Mouse (Mus musculus): ENCODE data around the gene Hcfc1r1.
A peak's percentile ranks its signal among the peaks of the same experiment; 100 is the strongest.

Gene Hcfc1r1

DNA sequence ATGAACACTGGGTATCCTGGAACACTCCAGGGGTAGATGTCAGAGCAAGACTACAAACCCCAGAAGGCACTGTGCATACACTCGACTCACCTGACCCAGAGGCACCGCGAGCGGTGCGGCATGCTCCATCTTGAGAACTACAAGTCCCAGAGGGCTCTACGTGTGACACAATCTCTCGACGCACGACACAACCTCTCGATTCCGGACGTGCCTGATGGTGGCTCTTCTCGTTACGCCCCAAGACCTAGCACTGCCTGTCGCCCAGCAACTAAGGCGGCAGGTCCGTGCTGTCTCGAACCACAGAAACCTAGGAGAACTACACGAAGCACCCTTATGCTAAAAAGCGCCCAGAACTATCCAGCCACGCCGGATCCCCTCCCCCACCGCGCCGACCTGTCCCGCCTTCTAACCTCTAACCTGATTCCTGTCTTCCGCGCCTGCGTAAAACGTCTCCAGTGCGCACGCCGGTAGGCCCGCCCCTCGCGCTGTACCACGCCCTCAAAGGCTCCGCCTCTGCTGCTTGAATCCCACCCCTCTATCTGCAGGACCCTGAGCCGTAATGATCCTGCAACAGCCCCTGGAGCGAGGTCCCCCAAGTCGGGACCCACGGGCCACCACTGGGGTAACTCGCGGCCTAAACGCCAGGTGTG is at the start of gene Hcfc1r1, which contains the start of gene Thoc6:
TSS of gene Hcfc1r1 (plus strand) at position 173 of the 650 bp plus-strand sequence.
TSS of gene Thoc6 (minus strand) at position 459 of the 650 bp plus-strand sequence.
- peak; percentile 95 for DNase-seq (ENCODE audit: low spot score)

DNA sequence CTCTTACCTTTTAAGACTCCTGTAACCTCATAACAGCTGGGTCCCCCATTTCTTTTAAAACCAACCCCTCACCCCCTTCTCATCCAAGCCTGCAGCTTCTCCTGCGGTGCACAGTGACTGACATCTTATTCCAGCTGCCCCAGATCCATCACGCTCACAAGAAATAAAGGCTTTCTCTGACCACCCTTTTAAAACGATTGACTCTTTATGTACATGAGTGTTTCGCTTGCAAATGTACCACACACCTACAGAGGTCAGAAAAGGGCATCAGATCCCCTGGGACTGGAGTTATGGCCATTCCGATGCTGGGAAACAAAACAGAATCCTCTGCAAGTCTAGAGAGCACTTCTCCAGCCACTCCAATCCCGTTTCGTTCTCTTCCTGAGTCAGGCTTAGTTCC is 45.6 kb upstream of the Hcfc1r1 start:
- DNase-seq (ENCODE audit: low spot score) = no peak

GRCm38 (mm10) chr17:23630195-23631020 is 43.0 kb upstream of the Hcfc1r1 start:
- peak; percentile 92 for DNase-seq (ENCODE audit: low spot score)

DNA sequence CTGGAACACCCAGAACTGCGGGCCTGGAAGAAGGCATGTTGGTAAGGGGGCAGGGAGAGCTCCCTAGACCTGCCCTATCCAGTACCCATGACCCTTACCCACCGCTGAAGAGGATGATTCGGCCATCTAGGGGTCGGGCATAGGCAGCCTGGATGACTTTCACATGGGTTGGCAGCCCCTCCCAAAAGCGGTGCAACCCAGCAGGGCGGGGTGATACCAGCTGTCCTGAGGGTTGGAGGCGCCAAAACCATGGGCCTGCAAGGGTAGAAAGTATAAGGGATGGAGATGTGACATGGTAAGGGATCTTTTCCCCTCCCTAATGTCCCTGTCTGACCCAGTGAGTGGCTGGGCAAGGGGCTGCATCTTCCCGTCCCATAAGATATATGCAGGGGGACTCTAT is 42.2 kb upstream of the Hcfc1r1 start:
- DNase-seq (ENCODE audit: low spot score) = no peak

DNA sequence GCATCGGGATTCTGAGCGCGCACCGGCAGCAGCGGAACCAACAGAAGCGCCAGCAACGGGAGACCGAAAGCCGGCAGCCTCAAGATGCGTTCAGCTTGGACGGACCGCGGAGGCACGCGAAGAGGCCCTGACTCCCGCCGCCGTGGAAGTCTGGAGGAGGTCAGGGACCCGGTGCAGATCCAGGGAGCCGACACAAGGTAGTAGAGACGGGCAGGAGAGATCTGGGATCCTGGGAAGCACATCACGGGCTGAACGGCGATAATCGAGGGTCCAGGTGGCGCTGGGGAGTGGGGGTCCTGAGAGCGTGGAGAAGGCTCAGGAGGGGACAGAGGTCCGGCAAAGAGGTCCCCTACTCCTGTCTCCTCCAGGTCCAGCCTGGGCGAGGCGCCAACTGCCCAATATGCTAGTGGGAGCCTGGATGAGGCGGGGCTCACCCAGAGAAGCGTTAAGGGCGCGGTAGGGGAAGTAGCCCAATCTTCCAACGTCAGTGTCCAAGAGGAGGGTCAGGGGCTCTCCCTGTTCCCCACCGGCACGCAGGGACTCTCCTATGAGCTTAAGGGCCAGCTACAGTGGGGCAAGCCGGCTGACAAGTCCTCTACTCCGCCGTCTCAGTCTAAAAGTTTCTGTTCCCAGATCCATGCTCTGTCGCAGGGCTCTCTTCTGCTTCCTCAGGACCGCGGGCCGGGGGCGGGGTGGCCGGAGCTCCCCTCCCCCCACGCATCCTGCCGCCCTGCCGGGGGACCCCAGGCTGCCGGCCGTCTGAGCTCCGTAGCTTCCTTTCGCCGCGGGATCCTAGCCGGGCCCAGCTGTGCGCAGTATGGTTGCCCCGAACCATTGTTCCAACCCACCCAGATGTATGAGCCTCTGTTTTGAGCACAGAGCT is 28.5 kb upstream of the Hcfc1r1 start, which contains the start of gene Mmp25:
TSS of gene Mmp25 (minus strand) at position 665 of the 883 bp plus-strand sequence.
- peak; percentile 67 for DNase-seq (ENCODE audit: low spot score)

DNA sequence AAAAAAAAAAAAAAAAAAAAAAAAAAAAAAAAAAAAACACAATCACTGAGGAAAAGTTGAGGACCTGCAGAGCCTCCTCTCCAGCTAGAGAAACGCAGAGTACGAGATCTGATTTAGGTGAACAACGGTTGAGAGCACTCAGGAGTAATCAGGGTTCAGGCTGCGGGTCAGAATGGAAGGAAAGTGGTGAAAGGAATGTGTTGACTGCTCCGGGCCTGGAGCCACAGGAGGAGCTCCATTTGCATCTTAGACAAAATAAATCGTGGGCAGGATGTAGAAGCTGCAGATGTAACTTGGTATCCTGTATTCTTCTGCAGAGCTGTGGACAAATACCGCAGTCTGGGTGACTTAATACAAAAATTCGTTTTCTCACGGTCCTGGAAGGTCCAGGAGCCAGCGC is 27.5 kb upstream of the Hcfc1r1 start:
- no peak for DNase-seq (ENCODE audit: low spot score)

DNA sequence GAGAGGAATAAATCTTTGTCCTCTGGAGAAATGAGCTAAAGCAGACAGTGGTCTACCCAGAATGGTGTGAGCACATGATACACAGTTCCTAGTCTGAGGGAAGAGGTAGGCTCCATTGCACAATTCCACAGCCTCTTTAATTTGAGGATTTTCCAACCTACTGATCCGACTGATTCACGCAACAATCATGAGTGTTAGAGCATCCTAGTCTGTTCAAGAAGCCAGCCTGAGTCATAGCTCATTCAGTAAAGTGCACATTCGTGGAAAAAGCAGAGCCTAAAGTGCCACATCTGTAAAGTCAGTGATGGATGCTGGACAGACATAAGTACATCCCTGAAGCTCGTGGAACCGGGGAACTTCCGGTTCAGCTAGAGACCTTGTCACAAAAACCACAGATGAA is 22.0 kb upstream of the Hcfc1r1 start:
- DNase-seq (ENCODE audit: low spot score) = no peak

- no peak for DNase-seq (ENCODE audit: low spot score)
Measured at GRCm38 (mm10) chr17:23653324-23653723, 20.1 kb upstream of the Hcfc1r1 start.

DNA sequence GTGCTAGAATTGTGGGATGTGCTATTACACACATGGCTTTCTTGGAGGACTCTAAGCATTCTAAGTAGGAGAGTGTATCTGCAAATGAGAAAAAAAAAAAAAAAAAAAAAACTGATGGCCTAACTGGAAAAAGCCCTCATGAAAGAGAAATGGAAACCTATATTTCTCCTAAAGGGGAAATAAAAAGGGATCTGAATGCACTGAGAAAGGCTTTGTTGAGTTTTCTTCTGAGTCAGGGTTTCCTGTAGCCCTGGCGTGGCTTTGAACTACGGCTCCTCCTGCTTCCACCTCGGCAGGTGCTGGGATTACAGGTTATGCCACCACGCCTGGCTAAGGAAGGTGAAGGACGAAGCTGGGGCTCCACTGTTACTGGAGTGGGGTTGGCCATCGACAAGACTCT is 19.4 kb upstream of the Hcfc1r1 start:
- no peak for DNase-seq (ENCODE audit: low spot score)

- no peak for DNase-seq (ENCODE audit: low spot score)
Measured at GRCm38 (mm10) chr17:23654410-23654809, 19.0 kb upstream of the Hcfc1r1 start.

- DNase-seq (ENCODE audit: low spot score) = no peak
Measured at GRCm38 (mm10) chr17:23658450-23658849, 14.9 kb upstream of the Hcfc1r1 start.

DNA sequence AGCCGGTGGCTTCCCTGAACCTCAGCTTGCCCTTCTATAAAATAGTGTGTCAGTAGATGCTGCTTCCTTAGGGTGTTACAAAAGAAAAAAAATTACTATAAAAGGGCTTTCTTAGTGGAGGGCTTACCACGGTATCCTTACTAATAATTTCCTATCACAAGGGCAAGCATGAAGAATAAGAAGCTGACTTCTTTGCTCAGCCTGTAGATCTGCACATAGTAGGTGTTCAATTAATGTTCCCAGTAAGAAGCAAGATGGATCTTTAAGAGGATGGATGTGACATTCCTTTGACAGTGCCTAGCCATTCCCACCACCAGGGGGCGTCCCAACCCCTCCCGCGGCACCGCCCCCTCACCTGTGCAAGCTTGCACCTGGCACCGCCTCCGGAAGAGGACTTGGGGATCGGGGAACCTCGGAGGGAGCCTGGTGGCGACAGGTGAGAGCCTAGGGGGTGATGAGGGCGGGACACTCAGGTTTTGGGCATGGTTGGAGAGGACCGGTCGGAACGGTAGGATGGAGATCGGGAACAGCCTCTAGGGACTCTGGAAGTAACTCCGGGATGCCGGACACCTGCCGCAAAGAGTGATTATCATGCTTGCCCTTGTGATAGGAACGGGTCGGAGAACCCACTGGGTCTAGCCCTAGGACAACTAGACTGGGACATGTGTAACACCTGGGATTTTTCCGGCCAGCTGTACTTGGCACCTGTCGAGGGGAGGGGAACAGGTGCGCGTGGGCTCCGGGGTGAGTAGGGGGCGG is 13.1 kb upstream of the Hcfc1r1 start, which contains the start of gene Bicdl2:
TSS of gene Bicdl2 (plus strand) at position 390 of the 759 bp plus-strand sequence.
- DNase-seq (ENCODE audit: low spot score) = peak; percentile 82

DNA sequence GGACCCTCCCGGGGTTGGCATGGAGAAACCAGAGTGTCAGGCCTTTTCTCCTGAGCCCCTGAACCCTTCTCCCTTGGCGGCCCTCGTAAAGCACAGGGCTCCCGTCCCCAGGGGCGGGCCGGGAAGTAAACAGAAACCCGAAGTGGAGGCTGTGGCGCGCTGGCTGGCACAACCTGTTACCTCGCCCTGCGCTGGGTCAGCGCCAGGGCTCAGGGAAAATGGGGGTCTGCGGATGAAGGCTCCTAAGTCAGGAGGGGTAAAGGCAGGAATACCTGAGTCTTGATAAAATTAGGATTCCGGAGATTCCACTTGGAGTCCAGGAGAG is 12.6 kb upstream of the Hcfc1r1 start:
- DNase-seq (ENCODE audit: low spot score) = no peak

- peak; percentile 70 for DNase-seq (ENCODE audit: low spot score)
Measured at GRCm38 (mm10) chr17:23661526-23661925, 11.9 kb upstream of the Hcfc1r1 start.

- no peak for DNase-seq (ENCODE audit: low spot score)
Measured at GRCm38 (mm10) chr17:23664556-23665021, 8.8 kb upstream of the Hcfc1r1 start.

- peak; percentile 51 for DNase-seq (ENCODE audit: low spot score)
Measured at GRCm38 (mm10) chr17:23665511-23665910, 7.9 kb upstream of the Hcfc1r1 start.

DNA sequence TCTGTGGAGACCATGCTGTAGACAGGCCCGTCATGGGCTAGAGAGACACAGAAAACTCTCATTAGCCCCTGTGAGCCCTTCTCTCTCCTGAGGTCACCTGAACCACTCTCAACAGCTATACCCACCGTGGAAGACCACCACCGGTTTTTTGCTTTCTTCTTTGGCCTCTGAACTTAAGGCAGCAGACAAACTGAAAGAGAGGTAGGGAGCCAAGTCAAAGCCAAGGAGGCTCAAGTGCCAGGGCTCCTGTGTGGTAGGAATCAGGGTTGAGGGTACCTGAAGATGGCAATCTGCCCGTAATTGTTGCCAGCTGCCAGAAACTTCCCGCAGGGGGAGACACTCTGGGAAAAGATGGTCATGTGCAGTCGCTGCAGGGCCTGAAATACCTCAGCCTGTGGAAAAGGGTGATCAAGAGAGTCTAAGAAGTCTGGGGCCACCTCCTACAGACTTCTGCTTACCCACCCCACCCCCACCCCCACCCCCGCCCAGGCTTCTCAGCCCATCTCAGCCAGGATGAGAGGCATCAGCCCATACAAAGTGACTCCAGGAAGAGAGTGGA is 2.8 kb upstream of the Hcfc1r1 start:
- no peak for DNase-seq (ENCODE audit: low spot score)

DNA sequence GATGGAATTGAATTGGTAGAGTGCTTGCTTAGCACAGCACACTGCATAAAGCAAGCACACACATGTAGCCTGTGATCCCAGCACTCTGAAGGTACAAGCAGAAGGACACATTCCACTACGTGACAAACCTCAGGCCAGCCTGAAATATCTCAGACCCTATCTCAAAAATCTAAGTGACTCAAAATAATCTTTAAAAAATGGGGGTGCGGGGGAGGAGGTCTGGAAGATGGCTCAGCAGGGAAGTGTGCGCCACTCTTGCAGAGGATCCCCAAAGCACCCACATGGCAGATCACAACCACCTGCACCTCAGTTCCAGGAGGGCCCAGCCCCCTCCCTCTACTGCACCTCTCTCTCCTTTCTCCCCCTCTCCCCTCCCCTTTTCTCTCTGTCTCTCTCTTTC is 1.9 kb upstream of the Hcfc1r1 start:
- DNase-seq (ENCODE audit: low spot score) = no peak

GRCm38 (mm10) chr17:23672761-23673160 is 635 bp upstream of the Hcfc1r1 start:
- no peak for DNase-seq (ENCODE audit: low spot score)

- DNase-seq (ENCODE audit: low spot score) = no peak
Measured at GRCm38 (mm10) chr17:23674271-23674952, 1.0 kb downstream of the Hcfc1r1 start.

Data from testis, postnatal 10 days (tissue).